Mouse (Mus musculus) testis, postnatal 10 days (tissue): ENCODE data around the gene F3.

Source experiments
- DNase-seq: peaks from one replicate; pipeline ENCODE4 v3.0.0; 2021; ENCODE audit warnings: low spot score

Gene F3

GRCm38 (mm10) chr3:121722971-121723844 lies at the start of gene F3:
F3 (plus strand) TSS chr3:121723537.
- DNase-seq: peak; percentile 92

- DNase-seq: no peak
These were observed 44.4 kb upstream of the F3 start for GRCm38 (mm10) chr3:121678935-121679334.

- no peak for DNase-seq
These were observed 43.9 kb upstream of the F3 start for GRCm38 (mm10) chr3:121679443-121679842.

GRCm38 (mm10) chr3:121680187-121680586 lies 43.1 kb upstream of the F3 start:
- no peak for DNase-seq

- no peak for DNase-seq
These were observed 40.6 kb upstream of the F3 start for GRCm38 (mm10) chr3:121682439-121683411.

- no peak for DNase-seq
These were observed 38.8 kb upstream of the F3 start for GRCm38 (mm10) chr3:121684552-121684951.

- DNase-seq: no peak
These were observed 38.4 kb upstream of the F3 start for GRCm38 (mm10) chr3:121684963-121685362.

GRCm38 (mm10) chr3:121685985-121686384 lies 37.4 kb upstream of the F3 start:
- DNase-seq: no peak

GRCm38 (mm10) chr3:121686408-121686911 lies 36.9 kb upstream of the F3 start:
- no peak for DNase-seq

- DNase-seq: no peak
These were observed 35.6 kb upstream of the F3 start for GRCm38 (mm10) chr3:121687741-121688140.

- DNase-seq: peak; percentile 17
These were observed 34.3 kb upstream of the F3 start for GRCm38 (mm10) chr3:121689029-121689428.

GRCm38 (mm10) chr3:121689697-121690096 lies 33.6 kb upstream of the F3 start:
- peak; percentile 14 for DNase-seq

GRCm38 (mm10) chr3:121693001-121693730 lies 30.2 kb upstream of the F3 start:
- DNase-seq: no peak

GRCm38 (mm10) chr3:121693746-121694145 lies 29.6 kb upstream of the F3 start:
- no peak for DNase-seq

- no peak for DNase-seq
These were observed 26.2 kb upstream of the F3 start for GRCm38 (mm10) chr3:121697169-121697568.

- DNase-seq: no peak
These were observed 23.9 kb upstream of the F3 start for GRCm38 (mm10) chr3:121699401-121699800.

GRCm38 (mm10) chr3:121699849-121700248 lies 23.5 kb upstream of the F3 start:
- no peak for DNase-seq

- no peak for DNase-seq
These were observed 22.9 kb upstream of the F3 start for GRCm38 (mm10) chr3:121700364-121700952.

GRCm38 (mm10) chr3:121703155-121703879 lies 20.0 kb upstream of the F3 start:
- no peak for DNase-seq

GRCm38 (mm10) chr3:121703880-121704243 lies 19.5 kb upstream of the F3 start:
- no peak for DNase-seq

GRCm38 (mm10) chr3:121706087-121706486 lies 17.2 kb upstream of the F3 start:
- DNase-seq: no peak
